Mouse (Mus musculus): ENCODE results near the gene Srgap2. TPM values are rescaled to one million over a fixed set of nuclear protein-coding genes. Genes with fewer than 3 reads are reported as not detected.

Gene Srgap2
- total and polyA plus RNA-seq, 2 experiments = 6.6 to 7.4 TPM

GRCm38 (mm10) chr1:131384406-131384805, 142.7 kb downstream of the Srgap2 start:
- Histone ChIP-seq H3K9ac (ENCODE audit: low read depth, low read length) (no peak overlapping the region), H3K36me3 (ENCODE audit: control insufficient read depth, insufficient read depth, low read length) (no peaks in the 10 kb centered on the region), H3K4me1 (ENCODE audit: control insufficient read depth, insufficient read depth, low read length) (peaks cover 2% of the 10 kb centered on the region; the same call in 1 of the 2 replicates), H3K27me3 (ENCODE audit: control insufficient read depth, insufficient read depth, low read length) (no peaks in the 10 kb centered on the region), H3K27ac (replicated peaks; ENCODE audit: insufficient read depth, low read depth, low read length) (0 out of 2 replicates have a peak overlapping the region, but pooled peaks have one; percentile 1), H3K4me3 (ENCODE audit: insufficient read depth, low read depth, low read length) (no peak overlapping the region), H3K79me2 (ENCODE audit: control insufficient read depth, insufficient read depth, low read length) (no peaks in the 10 kb centered on the region; the same call in 1 of the 2 replicates)
- DNase-seq (ENCODE audit: extremely low read depth, low read depth, low spot score) = peak; percentile 49
- TF ChIP-seq POLR2A (IDR thresholded peaks at IDR 0.05; ENCODE audit: extremely low read depth, insufficient read depth, low read length) (no peak), CTCF (IDR thresholded peaks at IDR 0.05; ENCODE audit: low read depth, low read length) (no peak)
- WGBS = 45% methylated on average over 3 of the region's 3 CpGs

GRCm38 (mm10) chr1:131382184-131382583, 145.0 kb downstream of the Srgap2 start:
- no peaks in the 10 kb centered on the region for H3K36me3 ChIP-seq (ENCODE audit: control insufficient read depth, insufficient read depth, low read length)
- 87% methylated on average over 2 of the region's 2 CpGs for WGBS
- H3K4me1 ChIP-seq (ENCODE audit: control insufficient read depth, insufficient read depth, low read length) = peaks cover 2% of the 10 kb centered on the region; the same call in 1 of the 2 replicates
- H3K4me3 ChIP-seq (ENCODE audit: insufficient read depth, low read depth, low read length) = no peak overlapping the region
- H3K27me3 ChIP-seq (ENCODE audit: control insufficient read depth, insufficient read depth, low read length) = no peaks in the 10 kb centered on the region
- no peak for DNase-seq (ENCODE audit: extremely low read depth, low read depth, low spot score)
- H3K79me2 ChIP-seq (ENCODE audit: control insufficient read depth, insufficient read depth, low read length) = no peaks in the 10 kb centered on the region; the same call in 1 of the 2 replicates
- H3K27ac ChIP-seq (replicated peaks; ENCODE audit: insufficient read depth, low read depth, low read length) = no peak overlapping the region
- TF ChIP-seq POLR2A (IDR thresholded peaks at IDR 0.05; ENCODE audit: extremely low read depth, insufficient read depth, low read length) = no peak
- TF ChIP-seq CTCF (IDR thresholded peaks at IDR 0.05; ENCODE audit: low read depth, low read length) = no peak
- H3K9ac ChIP-seq (ENCODE audit: low read depth, low read length) = no peak overlapping the region

- H3K4me3 ChIP-seq (ENCODE audit: insufficient read depth, low read depth, low read length) = no peak overlapping the region
- H3K4me1 ChIP-seq (ENCODE audit: control insufficient read depth, insufficient read depth, low read length) = peaks cover 2% of the 10 kb centered on the region; the same call in 1 of the 2 replicates
- no peak overlapping the region for H3K27ac ChIP-seq (replicated peaks; ENCODE audit: insufficient read depth, low read depth, low read length)
- no peaks in the 10 kb centered on the region for H3K27me3 ChIP-seq (ENCODE audit: control insufficient read depth, insufficient read depth, low read length)
- DNase-seq (ENCODE audit: extremely low read depth, low read depth, low spot score) = no peak
- H3K79me2 ChIP-seq (ENCODE audit: control insufficient read depth, insufficient read depth, low read length) = no peaks in the 10 kb centered on the region; the same call in 1 of the 2 replicates
- H3K9ac ChIP-seq (ENCODE audit: low read depth, low read length) = no peak overlapping the region
- no peaks in the 10 kb centered on the region for H3K36me3 ChIP-seq (ENCODE audit: control insufficient read depth, insufficient read depth, low read length)
- WGBS = 28% methylated on average over 1 of the region's 1 CpGs
- TF ChIP-seq CTCF (IDR thresholded peaks at IDR 0.05; ENCODE audit: low read depth, low read length) (no peak), POLR2A (IDR thresholded peaks at IDR 0.05; ENCODE audit: extremely low read depth, insufficient read depth, low read length) (no peak)
Observed at GRCm38 (mm10) chr1:131380254-131380653, 146.9 kb downstream of the Srgap2 start.

- TF ChIP-seq POLR2A (IDR thresholded peaks at IDR 0.05; ENCODE audit: extremely low read depth, insufficient read depth, low read length) (no peak), CTCF (IDR thresholded peaks at IDR 0.05; ENCODE audit: low read depth, low read length) (no peak)
- no peaks in the 10 kb centered on the region; the same call in 1 of the 2 replicates for H3K79me2 ChIP-seq (ENCODE audit: control insufficient read depth, insufficient read depth, low read length)
- H3K27me3 ChIP-seq (ENCODE audit: control insufficient read depth, insufficient read depth, low read length) = no peaks in the 10 kb centered on the region
- no peak overlapping the region for H3K9ac ChIP-seq (ENCODE audit: low read depth, low read length)
- 59% methylated on average over 1 of the region's 1 CpGs for WGBS
- no peak overlapping the region; the same call in 1 of the 2 replicates for H3K27ac ChIP-seq (replicated peaks; ENCODE audit: insufficient read depth, low read depth, low read length)
- no peak for DNase-seq (ENCODE audit: extremely low read depth, low read depth, low spot score)
- H3K36me3 ChIP-seq (ENCODE audit: control insufficient read depth, insufficient read depth, low read length) = no peaks in the 10 kb centered on the region
- H3K4me1 ChIP-seq (ENCODE audit: control insufficient read depth, insufficient read depth, low read length) = peaks cover 2% of the 10 kb centered on the region; the same call in 1 of the 2 replicates
- H3K4me3 ChIP-seq (ENCODE audit: insufficient read depth, low read depth, low read length) = no peak overlapping the region
Observed at GRCm38 (mm10) chr1:131378914-131379474, 148.2 kb downstream of the Srgap2 start.

- Histone ChIP-seq H3K79me2 (ENCODE audit: control insufficient read depth, insufficient read depth, low read length) (no peaks in the 10 kb centered on the region; the same call in 1 of the 2 replicates), H3K27me3 (ENCODE audit: control insufficient read depth, insufficient read depth, low read length) (no peaks in the 10 kb centered on the region), H3K36me3 (ENCODE audit: control insufficient read depth, insufficient read depth, low read length) (no peaks in the 10 kb centered on the region), H3K4me1 (ENCODE audit: control insufficient read depth, insufficient read depth, low read length) (peaks cover 2% of the 10 kb centered on the region; the same call in 1 of the 2 replicates), H3K27ac (replicated peaks; ENCODE audit: insufficient read depth, low read depth, low read length) (peak overlapping the region; percentile 21; the same call in 1 of the 2 replicates), H3K9ac (ENCODE audit: low read depth, low read length) (no peak overlapping the region), H3K4me3 (ENCODE audit: insufficient read depth, low read depth, low read length) (no peak overlapping the region)
- WGBS = 48% methylated on average over 7 of the region's 7 CpGs
- DNase-seq (ENCODE audit: extremely low read depth, low read depth, low spot score) = peak; percentile 9
- TF ChIP-seq POLR2A (IDR thresholded peaks at IDR 0.05; ENCODE audit: extremely low read depth, insufficient read depth, low read length) (no peak), CTCF (IDR thresholded peaks at IDR 0.05; ENCODE audit: low read depth, low read length) (no peak)
Observed at GRCm38 (mm10) chr1:131378081-131378913, 148.9 kb downstream of the Srgap2 start.
